Mouse (Mus musculus) ES-Bruce4 (cell line): ENCODE measurements around the gene Rnf212b.

Source experiments
- CTCF ChIP-seq: IDR thresholded peaks from one replicate; pipeline ENCODE4 v1.8.1; 2011; ENCODE audit warnings: low read depth, low read length
- POLR2A ChIP-seq: IDR thresholded peaks from one replicate; pipeline ENCODE4 v1.8.1; 2011; ENCODE audit warnings: low read length; ENCODE audit not compliant: insufficient read depth

DNA sequence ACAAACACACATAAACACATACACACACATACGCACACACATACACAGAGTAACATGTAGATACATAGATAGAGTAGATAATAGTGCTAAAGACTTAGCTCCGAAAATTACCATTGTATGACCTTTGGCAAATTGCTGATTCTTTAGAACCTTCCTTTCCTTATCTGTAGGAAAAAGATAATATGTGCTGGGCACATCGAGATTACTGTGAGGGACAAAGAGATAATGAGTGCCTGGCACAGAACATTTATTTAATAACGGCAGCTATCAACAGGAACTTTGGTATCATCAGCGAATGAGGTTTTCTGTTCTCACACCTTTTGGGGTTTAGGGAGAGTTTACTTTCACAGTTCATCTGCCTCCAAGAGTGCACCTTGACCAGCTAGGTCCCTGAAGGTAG is 37.2 kb upstream of the Rnf212b start:
- TF ChIP-seq CTCF (no peak), POLR2A (no peak)
